Mouse (Mus musculus): ENCODE data around the gene Cacna1d. TPM values are rescaled to one million over a fixed set of nuclear protein-coding genes. Genes with fewer than 3 reads are reported as not detected.

The Cacna1d gene
- total RNA-seq, 2 experiments from 2014 or later = 2.1 TPM; not detected in 1

DNA sequence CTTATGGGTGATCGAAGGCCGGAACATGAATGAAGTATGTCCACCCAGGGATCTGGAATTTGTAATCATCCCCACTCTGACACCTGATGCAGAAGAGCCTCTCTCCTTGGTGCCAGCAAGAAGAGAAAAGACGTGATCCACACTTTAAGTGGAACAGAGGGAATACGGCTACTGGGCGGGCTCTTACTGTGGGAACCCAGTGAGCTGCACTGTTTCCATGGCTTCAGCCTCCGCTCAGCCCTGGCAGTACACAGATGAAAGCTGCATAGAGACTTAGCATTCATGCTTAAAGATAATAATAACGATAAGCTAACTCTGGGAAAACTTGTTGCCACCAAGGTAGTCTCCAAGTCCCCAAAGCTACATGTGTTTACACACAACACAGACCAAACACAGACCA lies 147.5 kb downstream of the Cacna1d start:
- no peak for ATAC-seq (replicated peaks; ENCODE audit: low FRiP score, poor library complexity, severe bottlenecking)

DNA sequence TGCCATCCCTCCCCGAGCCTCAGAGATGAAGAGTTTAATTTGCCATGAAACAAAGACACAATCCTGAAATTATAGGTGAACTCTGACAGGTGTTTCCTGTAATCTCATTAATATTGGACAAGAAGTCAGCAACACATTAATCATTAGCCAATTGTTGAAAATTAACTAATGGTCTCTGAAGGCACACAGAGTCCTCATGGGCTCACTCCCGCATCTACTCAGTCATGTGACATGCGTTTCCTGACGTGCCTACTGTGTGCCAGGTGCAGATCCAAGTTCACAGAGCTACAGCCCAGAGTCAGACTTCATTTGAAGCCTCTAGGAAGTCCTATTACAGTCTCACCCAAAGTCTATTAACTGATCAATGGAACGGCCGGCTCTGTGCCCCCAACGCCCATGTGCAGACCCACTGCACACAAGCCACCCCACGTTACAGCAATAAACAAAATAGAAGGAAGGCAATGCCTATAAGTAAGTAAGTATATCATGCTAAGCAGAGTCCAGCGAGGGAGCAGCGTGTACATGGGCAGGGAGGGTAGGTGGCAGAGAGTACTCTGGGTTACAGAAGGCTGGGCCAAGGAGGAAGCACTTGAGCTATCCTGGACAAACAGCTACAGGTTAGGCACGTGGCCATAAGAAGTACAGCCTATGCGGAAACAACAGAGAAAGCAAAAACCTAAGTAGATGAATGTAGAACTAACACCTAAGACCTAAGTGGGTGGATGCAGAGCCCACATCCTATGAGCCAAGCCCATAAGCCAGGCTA lies 149.2 kb downstream of the Cacna1d start:
- ATAC-seq (replicated peaks; ENCODE audit: low FRiP score, poor library complexity, severe bottlenecking) = no peak

DNA sequence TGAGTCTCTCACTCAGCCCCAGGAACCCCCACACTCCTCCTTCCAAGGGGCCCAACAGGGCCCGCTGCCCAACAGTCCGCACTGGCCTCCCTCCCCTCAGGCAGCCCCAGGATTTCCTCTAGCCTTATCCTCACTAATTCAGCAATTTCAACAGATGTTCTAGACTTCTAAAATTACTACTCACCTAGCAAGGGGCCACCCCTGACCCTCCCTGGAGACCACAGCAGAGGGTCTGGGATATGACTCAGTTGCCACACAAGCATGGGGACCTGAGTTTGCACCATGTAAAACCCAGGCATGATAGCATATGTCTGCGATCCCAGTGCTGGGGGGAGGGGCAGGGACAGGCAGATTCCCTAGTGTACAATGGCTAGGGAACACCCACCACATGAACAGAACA lies 151.1 kb downstream of the Cacna1d start:
- no peak for ATAC-seq (replicated peaks; ENCODE audit: low FRiP score, poor library complexity, severe bottlenecking)

DNA sequence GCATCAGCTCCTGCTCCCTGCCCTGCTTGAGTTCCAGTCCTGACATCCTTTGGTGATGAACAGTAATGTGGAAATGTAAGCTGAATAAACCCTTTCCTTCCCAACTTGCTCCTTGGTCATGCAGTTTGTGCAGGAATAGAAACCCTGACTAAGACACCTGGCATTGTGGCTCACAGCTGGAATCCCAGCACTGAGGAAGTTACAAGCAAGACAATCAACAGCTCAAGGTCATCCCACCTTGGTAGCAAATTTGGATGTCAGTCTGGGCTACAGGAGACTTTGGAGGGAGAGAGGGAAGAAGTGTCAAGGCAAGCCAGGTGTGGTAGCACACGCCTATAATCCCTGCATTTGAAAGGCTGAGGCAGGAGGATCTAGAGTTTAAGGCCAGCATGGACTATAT lies 159.4 kb downstream of the Cacna1d start:
- no peak for ATAC-seq (replicated peaks; ENCODE audit: low FRiP score, poor library complexity, severe bottlenecking)

DNA sequence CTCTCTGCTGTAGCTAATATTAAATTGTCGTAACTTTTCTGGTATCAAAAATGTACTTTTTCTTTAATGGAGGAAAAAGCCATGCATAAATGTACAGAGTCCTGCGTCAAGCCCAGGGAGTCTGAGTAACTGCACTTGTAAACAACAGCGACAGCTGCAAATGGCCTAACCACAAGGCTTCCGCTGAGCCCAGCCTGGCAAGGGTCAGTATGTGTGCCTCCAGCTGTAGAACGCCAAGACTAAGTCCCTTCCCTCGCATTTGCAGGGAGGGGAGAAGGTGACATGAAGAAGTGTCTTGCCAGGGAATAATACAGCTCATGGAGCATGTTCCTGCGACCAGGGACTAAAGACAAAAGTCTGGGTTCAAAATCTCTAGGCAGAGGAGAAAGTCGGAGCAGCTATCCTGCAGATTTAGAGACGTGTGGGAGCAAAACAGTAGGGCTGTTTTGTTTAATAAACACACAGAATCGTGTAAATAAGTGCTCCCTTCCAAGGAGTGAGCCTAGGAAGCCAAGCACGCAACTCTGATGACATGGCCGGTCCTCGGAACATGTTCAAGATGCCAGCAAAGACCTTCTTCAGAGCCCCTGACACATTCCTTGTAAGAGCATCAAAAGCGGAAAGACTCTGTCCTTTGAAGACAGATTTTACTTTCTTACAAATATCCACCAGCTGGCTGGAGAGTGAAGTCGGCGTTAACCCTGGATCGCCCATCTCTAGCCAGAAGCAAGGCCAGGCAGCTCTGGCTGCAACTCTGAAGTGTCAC lies 160.7 kb downstream of the Cacna1d start:
- no peak for ATAC-seq (replicated peaks; ENCODE audit: low FRiP score, poor library complexity, severe bottlenecking)

DNA sequence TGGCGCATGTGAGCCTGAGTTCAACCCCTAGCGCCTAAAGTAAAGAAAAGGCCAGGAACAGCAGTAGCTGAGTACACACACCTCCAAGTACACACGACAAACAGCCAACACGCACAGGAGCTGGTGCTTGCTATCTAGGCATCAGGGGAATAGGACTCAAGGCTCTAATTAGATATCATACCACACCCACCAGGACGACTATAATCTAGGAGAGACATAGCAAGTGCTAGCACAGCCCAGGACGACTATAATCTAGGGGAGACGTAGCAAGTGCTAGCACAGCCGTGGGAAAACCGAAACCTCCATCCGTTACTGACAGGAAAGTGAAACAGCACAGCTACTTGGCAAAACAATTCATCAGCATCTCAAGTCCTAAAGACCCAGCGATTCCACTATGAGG lies 162.1 kb downstream of the Cacna1d start:
- no peak for ATAC-seq (replicated peaks; ENCODE audit: low FRiP score, poor library complexity, severe bottlenecking)

DNA sequence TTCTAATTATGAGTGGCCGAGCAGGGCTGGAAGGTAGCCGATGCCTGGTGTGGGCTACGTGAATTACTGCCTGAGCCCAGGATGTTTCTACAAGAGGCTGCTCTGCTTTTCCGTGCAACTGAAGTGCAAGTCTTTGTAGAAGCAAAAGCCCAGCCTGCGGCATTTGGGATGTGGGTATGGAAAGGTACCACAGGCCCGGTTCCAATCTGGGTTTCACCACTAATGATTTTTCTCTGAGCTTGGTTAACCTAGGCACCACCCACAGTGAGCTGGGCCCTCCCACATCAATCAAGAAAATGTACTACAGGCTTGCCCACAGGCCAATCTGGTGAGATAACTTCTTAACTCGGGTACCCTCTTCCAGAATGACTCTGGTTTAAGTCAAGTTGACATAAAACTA lies 163.8 kb downstream of the Cacna1d start:
- no peak for ATAC-seq (replicated peaks; ENCODE audit: low FRiP score, poor library complexity, severe bottlenecking)

DNA sequence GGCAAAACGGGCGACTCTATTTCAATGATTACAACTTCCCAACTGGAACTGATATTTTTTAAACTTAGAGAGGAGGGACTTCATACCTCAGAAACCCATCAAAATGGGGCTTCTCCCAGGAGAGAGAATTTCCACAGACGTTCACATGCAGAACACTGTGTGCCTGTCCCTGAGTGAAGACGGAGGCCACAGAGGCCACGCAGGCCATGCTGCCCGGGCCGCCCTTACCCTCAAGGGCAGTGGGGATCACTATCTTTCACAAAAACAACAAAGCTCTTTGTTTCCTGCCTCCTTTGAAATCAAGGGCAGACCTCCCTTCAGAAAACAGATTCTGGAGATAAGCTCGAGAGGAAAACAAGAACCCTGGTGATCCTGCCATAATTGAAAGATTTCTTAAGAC lies 164.2 kb downstream of the Cacna1d start:
- ATAC-seq (replicated peaks; ENCODE audit: low FRiP score, poor library complexity, severe bottlenecking) = no peak

DNA sequence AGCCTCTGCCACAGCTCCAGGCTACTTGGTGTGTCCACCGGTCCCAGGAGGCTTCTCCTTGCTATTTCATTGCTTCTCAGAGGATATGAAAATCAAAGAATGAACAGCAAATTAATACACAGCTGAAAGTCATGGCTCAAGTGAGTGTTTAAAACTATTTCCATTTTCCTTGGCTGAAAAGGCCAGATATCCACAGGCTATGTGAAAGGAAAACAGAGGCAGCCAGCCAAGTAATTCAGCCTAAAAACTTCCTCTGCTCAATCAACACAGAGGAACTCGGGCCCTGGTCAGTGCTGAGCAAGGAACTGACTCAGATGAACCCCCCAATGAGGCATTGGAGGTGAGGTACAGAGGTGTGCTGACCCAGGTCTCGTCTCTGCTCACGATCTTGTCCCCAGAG lies 165.0 kb downstream of the Cacna1d start:
- ATAC-seq (replicated peaks; ENCODE audit: low FRiP score, poor library complexity, severe bottlenecking) = no peak

DNA sequence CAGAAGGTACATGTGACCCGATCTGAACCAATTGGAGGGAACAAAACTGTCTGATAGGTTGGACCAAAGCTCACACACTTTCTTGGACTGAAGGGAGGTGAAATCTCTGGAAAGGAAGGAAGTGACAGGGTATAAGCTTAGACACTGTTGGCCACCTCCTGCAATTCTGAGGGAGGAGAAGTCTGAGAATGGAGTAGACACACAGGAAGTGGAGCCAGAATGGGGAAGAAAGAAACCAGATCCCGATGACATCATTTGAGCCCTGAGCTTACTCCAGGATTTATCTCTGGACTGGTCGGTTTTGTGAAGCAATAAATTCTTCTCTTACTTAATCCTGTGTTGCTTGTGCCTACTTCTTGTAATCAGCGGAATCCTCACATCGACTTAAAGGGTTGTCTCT lies 166.3 kb downstream of the Cacna1d start:
- no peak for ATAC-seq (replicated peaks; ENCODE audit: low FRiP score, poor library complexity, severe bottlenecking)

DNA sequence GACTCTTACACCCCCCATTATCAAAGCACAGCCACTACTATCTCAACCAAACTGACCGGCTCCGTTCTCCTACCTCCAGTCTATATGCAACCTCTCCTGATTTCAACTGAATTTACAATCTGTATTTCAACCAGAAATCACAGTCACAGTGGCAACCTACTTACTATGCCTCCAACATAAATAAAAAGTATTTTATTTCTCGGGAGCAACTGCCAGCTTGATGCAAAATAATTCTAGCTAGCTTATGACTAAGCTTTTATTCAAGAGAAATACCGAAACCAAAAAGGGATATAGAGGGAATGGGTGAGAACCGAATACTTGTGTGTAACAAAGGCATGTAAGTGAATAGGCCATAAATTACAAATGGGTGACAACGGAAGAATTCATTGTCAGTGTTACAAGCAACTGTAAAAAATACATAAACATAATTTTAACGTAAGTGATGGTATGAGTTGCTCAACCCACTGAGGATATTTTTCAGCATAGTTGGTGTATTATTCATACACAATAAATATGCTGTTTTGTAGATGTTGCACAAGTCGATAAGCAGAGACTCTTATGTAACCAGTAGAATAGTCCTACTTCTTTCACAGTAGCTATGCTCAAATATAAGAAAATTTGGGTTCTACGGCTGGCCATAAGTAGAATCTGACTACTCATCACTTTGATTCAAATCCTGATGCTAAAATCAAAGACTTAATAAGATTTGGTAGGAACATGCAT lies 172.4 kb downstream of the Cacna1d start:
- ATAC-seq (replicated peaks; ENCODE audit: low FRiP score, poor library complexity, severe bottlenecking) = no peak

DNA sequence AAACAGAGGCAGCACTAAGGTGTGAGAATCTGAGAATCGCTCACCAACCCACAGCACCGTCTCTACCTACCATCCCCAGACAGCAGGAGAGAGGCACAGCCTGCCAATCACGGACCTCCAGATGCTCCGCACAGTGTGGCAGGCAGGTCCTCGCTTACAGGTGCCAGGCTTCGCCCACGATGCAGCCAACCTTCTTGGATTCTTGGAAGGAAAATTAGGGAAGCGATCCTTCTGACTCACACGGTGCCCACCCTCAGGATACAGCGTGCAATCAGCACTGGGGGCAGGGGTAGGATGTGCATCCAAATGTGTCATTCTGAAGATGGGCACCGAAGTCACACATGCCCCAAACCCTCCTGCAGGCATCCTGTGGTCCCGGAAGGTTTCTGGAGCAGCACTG lies 173.0 kb downstream of the Cacna1d start:
- no peak for ATAC-seq (replicated peaks; ENCODE audit: low FRiP score, poor library complexity, severe bottlenecking)

DNA sequence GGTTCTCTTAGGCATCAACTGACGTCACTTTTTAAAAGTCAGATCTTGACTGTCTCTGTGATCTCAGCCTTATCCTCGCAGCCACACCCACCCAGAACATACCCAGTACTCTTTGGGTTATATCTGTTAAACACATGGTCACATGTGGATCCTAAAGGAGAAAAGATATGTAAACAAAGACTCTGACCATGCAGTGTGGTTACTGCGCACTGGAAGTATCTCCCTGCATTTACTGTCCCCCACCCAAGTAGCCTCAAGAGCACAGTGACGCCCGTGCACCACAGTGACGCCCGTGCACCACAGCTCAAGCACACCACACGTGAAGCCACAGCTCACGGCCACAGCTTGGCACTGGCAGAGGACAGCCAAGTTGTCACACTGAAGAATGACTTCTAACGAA lies 173.6 kb downstream of the Cacna1d start:
- no peak for ATAC-seq (replicated peaks; ENCODE audit: low FRiP score, poor library complexity, severe bottlenecking)

DNA sequence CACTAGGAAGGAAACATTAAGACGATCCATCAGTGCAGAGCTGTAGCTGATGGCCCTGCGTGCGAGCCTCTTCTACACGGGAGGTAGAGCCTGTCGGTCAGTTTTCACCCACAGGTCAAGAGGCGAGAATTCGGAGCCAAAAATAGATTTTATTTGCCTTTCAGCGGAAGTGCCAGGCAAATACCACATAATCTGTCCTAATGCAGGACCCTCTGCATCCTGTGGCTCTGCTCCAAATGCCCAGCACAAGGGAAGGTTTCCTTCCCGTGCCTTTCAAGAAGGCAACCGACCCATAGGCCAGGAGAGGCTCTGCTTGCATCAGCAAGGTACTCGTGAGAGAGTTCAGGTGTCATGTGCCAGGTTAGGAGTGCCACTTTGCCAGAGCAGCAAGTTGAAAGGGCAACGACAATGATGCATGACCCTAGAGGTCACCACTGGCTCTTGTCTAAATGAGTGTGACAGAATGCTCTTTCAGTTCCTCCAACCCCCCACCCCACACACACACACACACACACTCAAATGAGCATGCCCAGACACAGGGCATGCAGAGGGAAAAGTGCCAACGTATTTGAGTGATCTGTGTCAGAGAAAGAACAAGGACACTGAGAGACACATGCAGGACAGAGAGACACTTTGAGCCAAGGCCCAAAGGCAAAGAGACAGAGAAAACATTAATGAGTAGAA lies 179.9 kb downstream of the Cacna1d start:
- ATAC-seq (replicated peaks; ENCODE audit: low FRiP score, poor library complexity, severe bottlenecking) = no peak

DNA sequence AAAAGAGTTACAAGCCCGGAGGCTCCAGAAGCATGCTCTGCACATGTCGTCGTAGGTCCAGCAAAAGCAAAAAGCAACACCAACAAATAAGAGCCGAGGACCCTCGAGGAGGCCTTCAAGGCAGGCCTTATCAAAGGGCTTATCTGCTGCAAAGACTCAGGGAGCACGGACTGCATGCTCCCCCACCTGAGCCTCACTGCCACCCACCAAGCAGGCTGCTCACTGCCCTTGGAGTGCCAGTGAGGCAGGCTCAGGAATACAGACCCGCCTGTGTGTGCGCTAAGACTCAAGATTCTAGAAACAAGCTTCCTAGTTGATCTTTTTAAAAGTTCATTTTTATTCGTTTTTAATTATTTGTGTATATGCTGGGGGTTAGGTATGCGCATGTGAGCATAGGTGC lies 181.0 kb downstream of the Cacna1d start:
- no peak for ATAC-seq (replicated peaks; ENCODE audit: low FRiP score, poor library complexity, severe bottlenecking)

DNA sequence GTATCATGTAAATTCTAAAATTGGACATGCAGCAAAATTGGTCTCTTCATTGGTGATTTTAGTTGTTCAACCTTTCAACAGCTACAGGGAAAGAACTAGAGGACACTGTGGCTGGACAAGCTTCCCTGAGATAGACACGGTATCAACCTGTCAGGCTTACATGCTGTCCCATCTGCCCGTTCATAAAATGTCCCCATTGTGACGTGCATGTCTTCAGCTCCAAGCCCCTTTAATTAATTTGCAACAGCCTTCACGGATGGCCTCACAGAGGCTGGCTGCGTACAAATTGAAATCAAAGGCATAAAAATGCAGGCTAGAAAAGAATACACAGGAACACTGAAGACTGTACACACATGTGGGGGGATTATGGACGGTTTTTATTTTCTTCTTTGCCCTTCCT lies 185.0 kb downstream of the Cacna1d start:
- ATAC-seq (replicated peaks; ENCODE audit: low FRiP score, poor library complexity, severe bottlenecking) = no peak

DNA sequence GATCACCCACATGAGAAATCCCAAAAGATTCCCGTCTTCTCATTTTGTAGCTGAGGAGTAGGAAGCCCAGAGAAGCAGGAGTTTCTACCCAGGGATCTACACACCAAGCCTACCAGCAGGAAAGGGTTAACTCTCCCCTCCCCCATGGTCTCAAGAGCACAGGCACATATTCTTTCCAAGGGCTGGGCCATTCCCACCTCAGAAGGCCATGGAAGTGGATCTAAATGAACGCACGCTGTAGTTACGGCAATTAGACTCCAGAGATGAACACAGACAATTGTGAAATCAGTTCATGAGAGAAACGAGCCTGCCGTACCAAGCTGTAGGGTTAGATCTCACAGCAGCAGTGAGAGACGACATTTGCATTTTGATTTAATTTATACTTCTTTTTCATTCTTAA lies 191.3 kb downstream of the Cacna1d start:
- ATAC-seq (replicated peaks; ENCODE audit: low FRiP score, poor library complexity, severe bottlenecking) = no peak

DNA sequence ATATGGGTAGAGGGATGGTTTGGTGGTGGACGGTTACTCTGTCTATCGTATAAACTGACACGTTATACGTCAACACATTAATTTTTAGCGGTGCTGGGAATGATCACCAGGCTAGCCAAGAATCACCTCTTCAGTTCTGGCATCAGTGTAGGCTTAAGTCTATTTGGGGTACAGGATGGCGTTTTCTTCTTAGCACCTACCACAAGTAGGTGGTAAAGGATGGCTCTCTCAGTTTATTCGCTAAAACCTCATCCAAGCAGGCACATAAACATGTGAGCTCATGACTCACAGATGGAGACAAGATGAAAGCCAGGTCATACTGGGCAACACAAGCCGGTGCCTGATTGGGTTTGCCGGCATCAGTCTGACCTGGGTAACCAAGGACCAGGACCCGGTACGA lies 193.8 kb downstream of the Cacna1d start:
- no peak for ATAC-seq (replicated peaks; ENCODE audit: low FRiP score, poor library complexity, severe bottlenecking)

DNA sequence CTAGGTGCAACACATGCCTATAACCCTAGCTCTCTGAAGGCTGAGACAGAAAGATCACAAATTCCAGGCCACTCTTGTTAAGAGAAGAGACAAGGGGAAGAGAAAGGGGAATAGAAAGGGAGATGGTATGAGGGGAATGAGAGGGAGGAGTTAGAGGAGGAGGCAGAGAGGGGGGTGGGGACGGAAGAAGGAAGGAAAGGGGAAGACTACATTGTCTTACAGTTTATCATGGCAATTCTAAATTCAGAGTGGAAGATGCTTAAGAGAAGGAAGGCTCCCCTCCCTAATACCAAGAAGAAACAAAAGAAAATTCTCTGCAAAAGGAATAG lies 199.2 kb downstream of the Cacna1d start:
- no peak for ATAC-seq (replicated peaks; ENCODE audit: low FRiP score, poor library complexity, severe bottlenecking)

DNA sequence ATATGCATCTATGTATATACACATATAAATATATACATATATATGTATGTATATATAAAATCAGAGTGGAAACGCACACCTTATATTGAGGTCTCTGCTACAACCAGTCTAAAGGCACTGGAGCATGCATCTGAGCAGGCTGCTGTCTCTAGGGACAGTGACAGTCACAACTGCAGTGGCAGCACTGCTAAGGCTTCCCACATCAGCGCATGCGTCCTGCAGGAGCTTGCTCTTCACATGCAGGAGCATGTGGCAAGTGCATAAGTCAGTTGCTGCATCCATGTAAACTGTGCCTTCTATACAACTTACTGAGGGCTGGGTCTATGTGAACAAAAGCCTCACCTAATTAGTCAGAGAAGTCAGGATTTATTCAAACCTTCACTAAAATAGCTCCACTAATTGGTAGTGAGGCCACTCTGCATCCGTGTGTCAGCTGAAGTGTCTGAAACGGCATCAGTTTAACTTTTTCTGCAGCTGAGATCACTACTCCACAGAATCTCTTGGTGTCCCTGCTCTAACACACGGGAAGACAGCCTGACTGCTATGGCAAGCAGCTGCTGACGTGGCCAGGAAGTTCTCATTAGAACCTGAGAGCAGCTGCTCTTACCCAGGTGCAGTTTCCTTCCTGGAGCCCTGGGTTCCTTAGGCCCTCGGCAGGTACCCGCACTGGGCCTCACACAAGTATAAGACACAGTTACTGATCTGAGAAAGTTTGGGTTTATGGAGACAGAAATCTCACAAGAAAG lies 199.7 kb downstream of the Cacna1d start:
- no peak for ATAC-seq (replicated peaks; ENCODE audit: low FRiP score, poor library complexity, severe bottlenecking)
